Mouse (Mus musculus): ENCODE measurements around the gene Pigq. TPM values are rescaled to one million over a fixed set of nuclear protein-coding genes. Genes with fewer than 3 reads are reported as not detected.

Pigq gene
- polyA plus RNA-seq, 1 experiment from 2014 or later: 77.1 TPM

DNA sequence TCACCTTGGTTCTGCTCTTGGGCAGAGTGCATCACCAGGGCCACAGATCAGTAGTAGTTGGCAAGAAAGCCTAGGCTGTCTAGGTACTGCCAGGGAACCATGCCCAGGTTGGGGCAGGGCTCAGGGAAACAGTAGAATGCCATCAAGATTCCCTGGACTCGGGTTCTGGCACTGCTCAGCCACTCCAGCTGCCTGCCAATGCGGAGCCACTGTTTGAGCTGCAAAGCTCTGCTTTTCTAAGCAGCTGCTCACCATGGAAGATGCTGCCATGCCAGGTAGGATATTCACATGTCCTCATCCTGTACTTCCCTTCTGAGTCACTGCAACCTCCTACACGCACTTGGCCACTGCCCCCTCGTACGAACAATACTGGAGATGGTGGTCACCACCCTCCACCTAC is 36.1 kb upstream of the Pigq start:
- H3K9me3 ChIP-seq (replicated peaks; ENCODE audit: control insufficient read depth, low read length): no peaks in the 10 kb centered on the region
- H3K9ac ChIP-seq (ENCODE audit: low read depth, low read length): 0 out of 2 replicates have a peak overlapping the region, but pooled peaks have one; percentile 24
- H3K4me3 ChIP-seq (ENCODE audit: low read depth, low read length): no peak overlapping the region
- H3K27me3 ChIP-seq (ENCODE audit: control insufficient read depth, insufficient read depth, low read length): no peaks in the 10 kb centered on the region
- H3K27ac ChIP-seq (ENCODE audit: low read depth, low read length): no peak overlapping the region
- no peak for ATAC-seq (replicated peaks; ENCODE audit: insufficient number of reproducible peaks, low FRiP score, low TSS enrichment)
- H3K36me3 ChIP-seq (ENCODE audit: control insufficient read depth, insufficient read depth, low read length): no peaks in the 10 kb centered on the region
- WGBS (ENCODE audit: insufficient replicate concordance): 88% methylated on average over 5 of the region's 5 CpGs
- H3K4me1 ChIP-seq (ENCODE audit: control insufficient read depth, insufficient read depth, low read length): peaks cover 13% of the 10 kb centered on the region
- H3K4me2 ChIP-seq: no peak overlapping the region

DNA sequence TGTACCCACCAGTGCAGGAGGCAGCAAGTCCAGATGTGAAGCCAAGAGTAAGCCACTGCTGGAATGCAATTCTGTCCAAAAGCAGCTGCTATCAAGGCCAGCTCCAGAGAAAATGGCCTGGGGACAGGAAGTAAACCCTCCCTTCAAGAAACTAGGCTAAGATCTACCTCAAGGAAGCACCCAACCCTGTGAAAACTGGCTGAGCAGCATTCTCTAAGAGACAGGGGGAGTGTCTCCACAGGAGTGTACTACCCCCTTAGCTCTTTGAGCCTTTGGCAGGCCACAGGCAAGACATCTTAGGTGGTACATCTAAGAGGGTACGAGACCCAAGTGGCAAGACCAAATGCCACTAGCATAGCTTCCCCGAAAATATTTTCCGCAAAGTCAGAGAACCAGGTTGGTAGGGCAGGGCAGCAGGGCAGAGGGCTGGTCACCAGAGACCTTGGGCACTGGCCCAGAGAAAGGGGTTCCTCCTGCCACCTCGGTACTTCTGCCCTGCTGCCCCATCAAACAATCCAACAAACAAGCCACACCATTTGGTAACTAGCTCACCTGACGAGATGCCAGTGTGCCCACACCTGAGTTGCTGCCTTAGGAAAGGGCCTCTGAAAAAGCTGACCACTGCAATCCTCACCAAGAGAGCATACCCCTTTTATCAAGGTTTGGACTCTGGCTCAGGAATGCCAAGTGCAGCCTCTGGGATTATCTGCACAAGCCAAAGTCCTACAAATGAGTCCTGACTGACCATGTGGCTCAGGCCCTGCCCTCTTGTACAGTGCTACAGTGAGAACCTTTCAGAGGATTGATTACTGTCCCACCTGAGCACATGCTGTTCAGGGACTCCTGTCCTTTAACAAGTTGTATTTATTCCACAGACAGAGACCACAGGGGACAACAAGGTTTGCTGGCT is 35.3 kb upstream of the Pigq start:
- Histone ChIP-seq H3K4me2 (no peak overlapping the region), H3K4me3 (ENCODE audit: low read depth, low read length) (no peak overlapping the region), H3K36me3 (ENCODE audit: control insufficient read depth, insufficient read depth, low read length) (no peaks in the 10 kb centered on the region), H3K4me1 (ENCODE audit: control insufficient read depth, insufficient read depth, low read length) (peaks cover 13% of the 10 kb centered on the region), H3K9ac (ENCODE audit: low read depth, low read length) (no peak overlapping the region), H3K9me3 (replicated peaks; ENCODE audit: control insufficient read depth, low read length) (no peaks in the 10 kb centered on the region), H3K27ac (ENCODE audit: low read depth, low read length) (no peak overlapping the region), H3K27me3 (ENCODE audit: control insufficient read depth, insufficient read depth, low read length) (no peaks in the 10 kb centered on the region)
- ATAC-seq (replicated peaks; ENCODE audit: insufficient number of reproducible peaks, low FRiP score, low TSS enrichment): no peak
- 82% methylated on average over 5 of the region's 5 CpGs for WGBS (ENCODE audit: insufficient replicate concordance)

DNA sequence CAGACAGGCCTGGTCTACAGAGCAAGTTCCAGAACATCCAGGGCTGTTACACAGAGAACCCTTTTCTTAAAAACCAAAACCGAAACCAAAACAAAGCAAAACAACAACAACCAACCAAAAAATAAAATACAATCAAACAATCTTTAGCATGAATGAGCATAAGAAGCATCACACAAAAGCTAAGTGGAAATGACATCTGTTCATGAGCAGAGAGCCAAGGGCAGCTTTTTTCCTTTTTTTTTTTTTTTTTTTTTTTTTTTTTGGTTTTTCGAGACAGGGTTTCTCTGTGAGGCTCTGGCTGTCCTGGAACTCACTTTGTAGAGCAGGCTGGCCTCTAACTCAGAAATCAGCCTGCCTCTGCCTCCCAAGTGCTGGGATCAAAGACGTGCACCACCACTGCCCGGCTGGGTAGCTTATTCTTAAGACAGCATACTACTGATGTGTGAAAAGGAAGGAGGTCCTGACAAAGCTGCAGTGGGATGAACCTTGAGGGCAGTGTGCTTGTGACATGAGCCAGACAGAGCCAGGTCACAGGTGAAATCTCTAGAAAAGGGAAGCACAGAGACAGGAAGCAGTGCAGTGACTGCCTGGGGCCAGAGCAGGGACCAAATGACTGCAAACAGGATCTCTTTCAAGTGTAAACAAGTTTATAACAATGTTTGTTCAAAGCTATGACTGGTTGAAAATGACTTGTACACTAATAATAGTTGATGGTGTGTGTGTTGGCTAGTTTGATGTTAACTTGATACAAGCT is 26.4 kb upstream of the Pigq start:
- 81% methylated on average over 4 of the region's 4 CpGs for WGBS (ENCODE audit: insufficient replicate concordance)
- H3K4me2 ChIP-seq: no peak overlapping the region
- H3K27ac ChIP-seq (ENCODE audit: low read depth, low read length): no peak overlapping the region
- no peak overlapping the region for H3K4me3 ChIP-seq (ENCODE audit: low read depth, low read length)
- no peak overlapping the region for H3K9ac ChIP-seq (ENCODE audit: low read depth, low read length)
- ATAC-seq (replicated peaks; ENCODE audit: insufficient number of reproducible peaks, low FRiP score, low TSS enrichment): no peak
- H3K9me3 ChIP-seq (replicated peaks; ENCODE audit: control insufficient read depth, low read length): no peaks in the 10 kb centered on the region
- no peaks in the 10 kb centered on the region; the same call in 1 of the 2 replicates for H3K36me3 ChIP-seq (ENCODE audit: control insufficient read depth, insufficient read depth, low read length)
- H3K4me1 ChIP-seq (ENCODE audit: control insufficient read depth, insufficient read depth, low read length): peaks cover 5% of the 10 kb centered on the region; the same call in 1 of the 2 replicates
- no peaks in the 10 kb centered on the region for H3K27me3 ChIP-seq (ENCODE audit: control insufficient read depth, insufficient read depth, low read length)

DNA sequence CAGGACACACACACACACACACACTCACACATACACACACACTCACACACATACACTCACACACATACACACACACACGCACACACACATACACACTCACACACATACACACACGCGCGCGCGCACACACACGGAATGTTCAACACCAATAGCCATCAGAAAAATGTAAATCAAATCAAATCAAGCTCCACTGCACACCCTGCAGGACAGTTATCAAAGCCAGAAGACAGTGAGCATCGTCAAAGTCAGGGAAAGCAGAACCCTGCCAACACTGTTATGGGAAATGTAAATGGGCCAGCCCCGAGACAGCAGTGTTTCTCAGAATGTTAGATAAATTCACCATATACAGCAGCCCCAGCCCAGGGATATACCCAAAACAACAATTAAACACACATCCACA is 25.7 kb upstream of the Pigq start:
- H3K36me3 ChIP-seq (ENCODE audit: control insufficient read depth, insufficient read depth, low read length): no peaks in the 10 kb centered on the region; the same call in 1 of the 2 replicates
- no peak for ATAC-seq (replicated peaks; ENCODE audit: insufficient number of reproducible peaks, low FRiP score, low TSS enrichment)
- H3K27ac ChIP-seq (ENCODE audit: low read depth, low read length): no peak overlapping the region
- no peak overlapping the region for H3K4me2 ChIP-seq
- H3K4me3 ChIP-seq (ENCODE audit: low read depth, low read length): no peak overlapping the region
- WGBS (ENCODE audit: insufficient replicate concordance): 94% methylated on average over 9 of the region's 9 CpGs
- H3K9ac ChIP-seq (ENCODE audit: low read depth, low read length): no peak overlapping the region
- H3K27me3 ChIP-seq (ENCODE audit: control insufficient read depth, insufficient read depth, low read length): no peaks in the 10 kb centered on the region
- H3K4me1 ChIP-seq (ENCODE audit: control insufficient read depth, insufficient read depth, low read length): peaks cover 5% of the 10 kb centered on the region; the same call in 1 of the 2 replicates
- H3K9me3 ChIP-seq (replicated peaks; ENCODE audit: control insufficient read depth, low read length): no peaks in the 10 kb centered on the region

DNA sequence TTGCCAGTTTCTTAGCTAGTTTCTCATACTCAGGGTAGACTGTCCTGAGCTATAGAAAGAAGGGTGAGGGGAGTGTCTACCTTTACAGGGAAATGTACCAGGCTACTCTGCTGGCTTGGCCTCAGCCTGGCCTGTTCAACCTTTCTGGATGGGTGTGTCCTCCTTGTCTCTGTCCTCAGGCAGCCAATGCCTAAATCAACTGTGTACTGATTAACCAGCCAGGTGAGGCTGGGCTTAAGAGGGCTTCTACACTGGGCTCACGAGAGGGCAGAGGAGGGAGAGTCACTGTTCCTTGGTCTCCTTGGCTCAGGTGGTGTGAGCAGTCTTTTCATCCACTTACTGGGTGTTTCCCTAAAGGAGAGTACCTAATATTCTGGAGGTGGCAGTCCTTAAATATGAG is 23.4 kb upstream of the Pigq start:
- Histone ChIP-seq H3K27ac (ENCODE audit: low read depth, low read length) (no peak overlapping the region), H3K9ac (ENCODE audit: low read depth, low read length) (no peak overlapping the region), H3K4me3 (ENCODE audit: low read depth, low read length) (no peak overlapping the region), H3K9me3 (replicated peaks; ENCODE audit: control insufficient read depth, low read length) (no peaks in the 10 kb centered on the region), H3K27me3 (ENCODE audit: control insufficient read depth, insufficient read depth, low read length) (no peaks in the 10 kb centered on the region), H3K36me3 (ENCODE audit: control insufficient read depth, insufficient read depth, low read length) (no peaks in the 10 kb centered on the region; the same call in 1 of the 2 replicates), H3K4me2 (no peak overlapping the region), H3K4me1 (ENCODE audit: control insufficient read depth, insufficient read depth, low read length) (peaks cover 5% of the 10 kb centered on the region; the same call in 1 of the 2 replicates)
- 74% methylated on average over 1 of the region's 1 CpGs for WGBS (ENCODE audit: insufficient replicate concordance)
- no peak for ATAC-seq (replicated peaks; ENCODE audit: insufficient number of reproducible peaks, low FRiP score, low TSS enrichment)

DNA sequence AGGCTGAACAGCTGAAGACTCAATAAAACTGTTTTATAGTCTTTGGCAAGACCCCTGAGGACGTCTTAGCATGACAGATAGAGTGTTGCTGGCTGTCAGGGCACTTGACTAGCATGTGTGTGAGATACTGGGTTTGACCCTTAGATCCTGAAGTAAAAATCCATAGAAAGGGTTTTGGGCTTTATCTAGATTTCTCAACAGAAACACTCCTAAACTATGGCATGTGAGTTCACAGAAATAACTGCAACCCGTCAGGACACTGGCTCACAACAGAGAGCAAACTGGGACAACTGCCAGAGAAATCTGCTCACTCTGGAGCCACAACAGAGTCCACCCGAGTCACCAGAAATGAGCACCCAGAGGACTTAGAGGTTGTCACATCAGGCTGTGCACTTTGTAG is 22.9 kb upstream of the Pigq start:
- no peaks in the 10 kb centered on the region for H3K27me3 ChIP-seq (ENCODE audit: control insufficient read depth, insufficient read depth, low read length)
- H3K9me3 ChIP-seq (replicated peaks; ENCODE audit: control insufficient read depth, low read length): no peaks in the 10 kb centered on the region
- H3K4me2 ChIP-seq: no peak overlapping the region
- no peak overlapping the region for H3K4me3 ChIP-seq (ENCODE audit: low read depth, low read length)
- peaks cover 2% of the 10 kb centered on the region; the same call in 1 of the 2 replicates for H3K36me3 ChIP-seq (ENCODE audit: control insufficient read depth, insufficient read depth, low read length)
- ATAC-seq (replicated peaks; ENCODE audit: insufficient number of reproducible peaks, low FRiP score, low TSS enrichment): no peak
- no peak overlapping the region for H3K9ac ChIP-seq (ENCODE audit: low read depth, low read length)
- no peak overlapping the region for H3K27ac ChIP-seq (ENCODE audit: low read depth, low read length)
- 64% methylated on average over 3 of the region's 3 CpGs for WGBS (ENCODE audit: insufficient replicate concordance)
- peaks cover 5% of the 10 kb centered on the region; the same call in 1 of the 2 replicates for H3K4me1 ChIP-seq (ENCODE audit: control insufficient read depth, insufficient read depth, low read length)

DNA sequence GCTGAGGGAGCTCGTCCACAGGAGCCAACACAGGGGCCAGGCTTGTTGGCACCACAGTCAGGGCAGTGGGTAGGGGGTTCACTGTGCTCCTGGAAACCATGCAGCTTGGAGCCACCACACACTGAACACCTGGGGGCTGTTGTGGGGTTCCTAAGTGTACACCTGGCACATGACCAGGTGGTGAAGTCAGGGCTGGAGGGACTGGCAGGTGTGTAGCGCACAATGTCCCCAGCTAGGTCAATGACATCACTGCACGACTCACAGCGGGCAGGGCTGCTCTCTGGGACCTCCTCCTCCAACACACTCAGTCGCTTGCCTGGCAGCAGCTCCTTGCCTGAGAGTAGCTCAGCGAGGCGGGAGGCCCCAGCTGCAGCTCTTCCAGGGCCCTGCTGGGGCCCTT is 19.5 kb upstream of the Pigq start:
- no peak overlapping the region for H3K4me2 ChIP-seq
- no peak overlapping the region for H3K9ac ChIP-seq (ENCODE audit: low read depth, low read length)
- no peaks in the 10 kb centered on the region for H3K27me3 ChIP-seq (ENCODE audit: control insufficient read depth, insufficient read depth, low read length)
- peaks cover 10% of the 10 kb centered on the region; the same call in 1 of the 2 replicates for H3K4me1 ChIP-seq (ENCODE audit: control insufficient read depth, insufficient read depth, low read length)
- no peak for ATAC-seq (replicated peaks; ENCODE audit: insufficient number of reproducible peaks, low FRiP score, low TSS enrichment)
- no peak overlapping the region for H3K4me3 ChIP-seq (ENCODE audit: low read depth, low read length)
- peaks cover 5% of the 10 kb centered on the region for H3K36me3 ChIP-seq (ENCODE audit: control insufficient read depth, insufficient read depth, low read length)
- no peak overlapping the region for H3K27ac ChIP-seq (ENCODE audit: low read depth, low read length)
- H3K9me3 ChIP-seq (replicated peaks; ENCODE audit: control insufficient read depth, low read length): no peaks in the 10 kb centered on the region
- 85% methylated on average over 7 of the region's 7 CpGs for WGBS (ENCODE audit: insufficient replicate concordance)

DNA sequence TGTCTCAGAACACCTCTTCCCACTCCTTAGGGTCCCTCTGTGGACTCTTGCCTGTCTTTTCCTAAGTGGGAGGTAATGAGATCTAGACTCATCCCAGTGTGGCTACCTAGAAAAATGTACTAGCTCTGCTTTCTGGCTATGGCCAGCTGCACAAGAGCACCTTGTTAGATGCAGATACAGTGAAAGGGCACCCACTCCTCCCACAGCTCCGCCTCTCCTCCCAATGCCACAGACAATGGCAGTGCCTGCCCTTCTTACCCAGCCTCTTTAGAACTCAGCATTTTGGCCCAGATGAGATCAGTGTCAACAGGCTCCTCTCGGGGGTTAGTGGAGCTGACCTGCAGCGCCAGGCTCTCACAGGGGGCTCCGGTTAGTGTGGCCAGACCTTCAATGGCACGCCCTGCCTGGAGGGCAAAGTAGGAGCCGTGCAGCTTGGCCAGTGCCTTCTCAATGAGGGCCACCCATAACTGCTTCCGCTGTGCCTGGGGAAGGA is 17.7 kb upstream of the Pigq start:
- Histone ChIP-seq H3K36me3 (ENCODE audit: control insufficient read depth, insufficient read depth, low read length) (peaks cover 5% of the 10 kb centered on the region), H3K27ac (ENCODE audit: low read depth, low read length) (no peak overlapping the region), H3K9me3 (replicated peaks; ENCODE audit: control insufficient read depth, low read length) (no peaks in the 10 kb centered on the region), H3K4me1 (ENCODE audit: control insufficient read depth, insufficient read depth, low read length) (peaks cover 4% of the 10 kb centered on the region; the same call in 1 of the 2 replicates), H3K27me3 (ENCODE audit: control insufficient read depth, insufficient read depth, low read length) (no peaks in the 10 kb centered on the region), H3K4me2 (no peak overlapping the region), H3K9ac (ENCODE audit: low read depth, low read length) (no peak overlapping the region), H3K4me3 (ENCODE audit: low read depth, low read length) (no peak overlapping the region)
- WGBS (ENCODE audit: insufficient replicate concordance): 94% methylated on average over 7 of the region's 7 CpGs
- ATAC-seq (replicated peaks; ENCODE audit: insufficient number of reproducible peaks, low FRiP score, low TSS enrichment): no peak
